10 mouse cellular contexts compared by ENCODE assay signal in the genomic region with DNA sequence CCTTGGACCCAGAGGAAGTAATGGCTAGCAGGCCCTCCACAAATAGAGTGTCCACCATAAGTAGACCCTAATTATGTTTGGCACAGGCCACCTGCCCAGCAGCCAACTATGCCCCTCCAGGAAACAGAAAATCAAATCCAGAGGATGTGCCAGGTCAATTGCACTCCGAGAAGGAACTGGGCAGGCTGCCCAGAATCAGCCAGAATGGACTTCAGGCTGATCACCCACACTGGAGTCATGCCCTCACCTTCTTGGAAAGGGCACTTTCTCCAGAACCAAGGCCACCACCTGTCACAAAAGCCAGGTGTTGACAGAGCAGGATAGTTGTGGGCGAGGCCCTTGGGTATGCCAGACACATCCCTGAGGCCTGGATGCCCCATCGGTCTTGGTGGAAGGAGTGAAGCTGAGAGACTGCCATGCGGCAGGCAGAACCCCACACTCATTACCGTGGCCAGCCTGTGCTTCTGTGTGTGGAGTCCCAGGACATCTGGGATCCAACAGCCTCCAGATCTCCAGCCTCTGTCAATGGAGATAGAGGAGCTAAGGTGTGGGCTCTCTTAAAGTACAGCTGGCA.
DNase-seq lines count a peak whose midpoint lies in the region; ATAC-seq lines count a peak whose summit lies in the region.
"Had no signal": no experiment of that assay in that cellular context is flagged by ENCODE, and none has a peak within 500 bp of the region (broad histone marks: within the 10 kb centered on the region; RNA-seq: fewer than 3 reads in every experiment).

No protein-coding gene starts in this region.

- H3K36me3 ChIP-seq in embryonic facial prominence, embryonic 14.5 days (ENCODE audit: control insufficient read depth, insufficient read depth, low read length) = no peaks in the 10 kb centered on the region
- H3K36me3 ChIP-seq in embryonic facial prominence, embryonic 10.5 days (replicated peaks) = no peaks in the 10 kb centered on the region
- no peaks in the 10 kb centered on the region for H3K36me3 ChIP-seq in midbrain, embryonic 11.5 days (ENCODE audit: control insufficient read depth, insufficient read depth, low read length)
- H3K36me3 ChIP-seq in midbrain, embryonic 15.5 days (replicated peaks) = no peaks in the 10 kb centered on the region
- H3K36me3 ChIP-seq: embryonic facial prominence, embryonic 15.5 days; liver, embryonic 15.5 days had no signal

- no peak overlapping the region for H3K9ac ChIP-seq in embryonic facial prominence, embryonic 14.5 days (ENCODE audit: low read depth, low read length)
- H3K9ac ChIP-seq in midbrain, embryonic 11.5 days (ENCODE audit: low read length) = no peak overlapping the region
- no peak overlapping the region for H3K9ac ChIP-seq in midbrain, embryonic 15.5 days
- H3K9ac ChIP-seq: embryonic facial prominence, embryonic 15.5 days; liver, embryonic 15.5 days had no signal

- no peak overlapping the region for H3K4me3 ChIP-seq in embryonic facial prominence, embryonic 14.5 days (ENCODE audit: low read depth, low read length)
- H3K4me3 ChIP-seq in embryonic facial prominence, embryonic 10.5 days = no peak overlapping the region
- no peak overlapping the region for H3K4me3 ChIP-seq in midbrain, embryonic 11.5 days (ENCODE audit: low read depth, low read length)
- H3K4me3 ChIP-seq in midbrain, embryonic 15.5 days = no peak overlapping the region
- H3K4me3 ChIP-seq: embryonic facial prominence, embryonic 15.5 days; liver, embryonic 15.5 days had no signal

- no peak overlapping the region for H3K4me2 ChIP-seq in embryonic facial prominence, embryonic 14.5 days (ENCODE audit: low read depth, low read length)
- no peak overlapping the region for H3K4me2 ChIP-seq in midbrain, embryonic 11.5 days
- H3K4me2 ChIP-seq in midbrain, embryonic 15.5 days = no peak overlapping the region
- H3K4me2 ChIP-seq: embryonic facial prominence, embryonic 15.5 days; liver, embryonic 15.5 days had no signal

- 80% methylated on average over 5 of the region's 5 CpGs for WGBS in embryonic facial prominence, embryonic 14.5 days
- 87% methylated on average over 5 of the region's 5 CpGs for WGBS in embryonic facial prominence, embryonic 10.5 days
- 84% methylated on average over 5 of the region's 5 CpGs for WGBS in midbrain, embryonic 11.5 days
- 83% methylated on average over 5 of the region's 5 CpGs for WGBS in midbrain, embryonic 15.5 days

- ATAC-seq in embryonic facial prominence, embryonic 14.5 days (ENCODE audit: low read depth) = no peak
- ATAC-seq in midbrain, embryonic 11.5 days (ENCODE audit: low FRiP score) = no peak
- no peak for ATAC-seq in midbrain, embryonic 15.5 days (replicated peaks)
- ATAC-seq in inflammation-experienced regulatory T-cells, adult 6 months = no peak

- DNase-seq in embryonic facial prominence, embryonic 14.5 days (ENCODE audit: low spot score) = peak; percentile 31
- no peak for DNase-seq in embryonic facial prominence, embryonic 10.5 days (ENCODE audit: low spot score)
- DNase-seq in midbrain, embryonic 11.5 days (ENCODE audit: low spot score, missing footprints) = peak; percentile 67
- DNase-seq in heart, postnatal 14 days = peak; percentile 71 to 75
- DNase-seq in lung, postnatal 36 days = peak; percentile 74
- no peak for DNase-seq in layer of hippocampus, adult 9-11 months

- intact Hi-C loops in heart, postnatal 14 days (cut with DNase I) = no loop called here

- H3K27me3 ChIP-seq in embryonic facial prominence, embryonic 14.5 days (replicated peaks; ENCODE audit: control insufficient read depth, insufficient read depth, low read length) = no peaks in the 10 kb centered on the region
- H3K27me3 ChIP-seq in embryonic facial prominence, embryonic 10.5 days (replicated peaks; ENCODE audit: low read depth, poor library complexity, severe bottlenecking) = no peaks in the 10 kb centered on the region; the same call in 1 of the 2 replicates
- no peaks in the 10 kb centered on the region for H3K27me3 ChIP-seq in midbrain, embryonic 11.5 days (ENCODE audit: control insufficient read depth, insufficient read depth, low read length)
- no peaks in the 10 kb centered on the region for H3K27me3 ChIP-seq in midbrain, embryonic 15.5 days (replicated peaks)
- H3K27me3 ChIP-seq: embryonic facial prominence, embryonic 15.5 days; liver, embryonic 15.5 days had no signal

- H3K27ac ChIP-seq in embryonic facial prominence, embryonic 14.5 days (replicated peaks; ENCODE audit: low read depth, low read length) = no peak overlapping the region
- H3K27ac ChIP-seq in embryonic facial prominence, embryonic 10.5 days (replicated peaks) = no peak overlapping the region
- no peak overlapping the region for H3K27ac ChIP-seq in midbrain, embryonic 11.5 days (ENCODE audit: low read depth, low read length)
- no peak overlapping the region for H3K27ac ChIP-seq in midbrain, embryonic 15.5 days
- H3K27ac ChIP-seq: embryonic facial prominence, embryonic 15.5 days; liver, embryonic 15.5 days had no signal

- peaks cover 5% of the 10 kb centered on the region; the same call in 1 of the 2 replicates for H3K4me1 ChIP-seq in embryonic facial prominence, embryonic 14.5 days (ENCODE audit: control insufficient read depth, insufficient read depth, low read length)
- H3K4me1 ChIP-seq in embryonic facial prominence, embryonic 10.5 days = peaks cover 10% of the 10 kb centered on the region
- H3K4me1 ChIP-seq in midbrain, embryonic 11.5 days (ENCODE audit: control insufficient read depth, insufficient read depth, low read length) = no peaks in the 10 kb centered on the region
- no peaks in the 10 kb centered on the region for H3K4me1 ChIP-seq in midbrain, embryonic 15.5 days
- H3K4me1 ChIP-seq: embryonic facial prominence, embryonic 15.5 days had no signal

- H3K9me3 ChIP-seq in embryonic facial prominence, embryonic 14.5 days (ENCODE audit: control insufficient read depth, low read length) = no peaks in the 10 kb centered on the region
- no peaks in the 10 kb centered on the region for H3K9me3 ChIP-seq in embryonic facial prominence, embryonic 10.5 days
- no peaks in the 10 kb centered on the region for H3K9me3 ChIP-seq in midbrain, embryonic 11.5 days (ENCODE audit: control insufficient read depth, low read length)
- H3K9me3 ChIP-seq in midbrain, embryonic 15.5 days = no peaks in the 10 kb centered on the region
- H3K9me3 ChIP-seq: embryonic facial prominence, embryonic 15.5 days; liver, embryonic 15.5 days had no signal

Comparison
In these comparisons a context has a peak if more than half of its experiments do, and no peak if none do; other contexts are left out.
1. DNase-seq: peak in embryonic facial prominence, embryonic 14.5 days (single experiment), midbrain, embryonic 11.5 days (single experiment), heart, postnatal 14 days (2 of 2) and lung, postnatal 36 days (single experiment); none in embryonic facial prominence, embryonic 10.5 days (single experiment) and layer of hippocampus, adult 9-11 months (single experiment).